Mouse (Mus musculus): ENCODE results near the gene Prss57. TPM values are rescaled to one million over a fixed set of nuclear protein-coding genes. Genes with fewer than 3 reads are reported as not detected.

The Prss57 gene
- polyA plus RNA-seq, 1 experiment from 2014 or later, result 1.4 TPM

Other genes with a start within 250 kb of the Prss57 start
- gene Mier2, start 235.8 kb downstream of the Prss57 start, polyA plus RNA-seq (2016; fragmentation: Nextera tagmentation; extraction: Ambion mirVana), result 20.1 and 20.5 TPM in 2 replicates
- not detected in 2 replicates for gene Theg, start 203.6 kb downstream of the Prss57 start, polyA plus RNA-seq (2016; fragmentation: Nextera tagmentation; extraction: Ambion mirVana)
- gene C2cd4c, start 176.9 kb downstream of the Prss57 start, polyA plus RNA-seq (2016; fragmentation: Nextera tagmentation; extraction: Ambion mirVana), result not detected in 2 replicates
- 1.2 TPM in 2 replicates for gene Shc2, start 153.0 kb downstream of the Prss57 start, polyA plus RNA-seq (2016; fragmentation: Nextera tagmentation; extraction: Ambion mirVana)
- not detected in 2 replicates for gene Odf3l2, start 145.2 kb downstream of the Prss57 start, polyA plus RNA-seq (2016; fragmentation: Nextera tagmentation; extraction: Ambion mirVana)
- 0.32 and 0.54 TPM in 2 replicates for gene Madcam1, start 126.4 kb downstream of the Prss57 start, polyA plus RNA-seq (2016; fragmentation: Nextera tagmentation; extraction: Ambion mirVana)
- gene Tpgs1, start 121.6 kb downstream of the Prss57 start, polyA plus RNA-seq (2016; fragmentation: Nextera tagmentation; extraction: Ambion mirVana), result 30.4 and 34.2 TPM in 2 replicates
- gene Cdc34, start 108.8 kb downstream of the Prss57 start, polyA plus RNA-seq (2016; fragmentation: Nextera tagmentation; extraction: Ambion mirVana), result 188 and 196 TPM in 2 replicates
- gene Gzmm, start 101.9 kb downstream of the Prss57 start, polyA plus RNA-seq (2016; fragmentation: Nextera tagmentation; extraction: Ambion mirVana), result 0.26 and 0.41 TPM in 2 replicates
- 1,008 and 1,045 TPM in 2 replicates for gene Bsg, start 86.5 kb downstream of the Prss57 start, polyA plus RNA-seq (2016; fragmentation: Nextera tagmentation; extraction: Ambion mirVana)
- 0.11 TPM in 1 of 2 replicates, not detected in the other for gene Hcn2, start 74.3 kb downstream of the Prss57 start, polyA plus RNA-seq (2016; fragmentation: Nextera tagmentation; extraction: Ambion mirVana)
- gene Polrmt, start 44.4 kb downstream of the Prss57 start, polyA plus RNA-seq (2016; fragmentation: Nextera tagmentation; extraction: Ambion mirVana), result 28.3 and 30.1 TPM in 2 replicates
- 0.11 and 0.13 TPM in 2 replicates for gene Fgf22, start 35.9 kb downstream of the Prss57 start, polyA plus RNA-seq (2016; fragmentation: Nextera tagmentation; extraction: Ambion mirVana)
- gene Rnf126, start 24.0 kb downstream of the Prss57 start, polyA plus RNA-seq (2016; fragmentation: Nextera tagmentation; extraction: Ambion mirVana), result 79.6 and 80.4 TPM in 2 replicates
- 0.80 and 0.98 TPM in 2 replicates for gene Fstl3, start 13.7 kb downstream of the Prss57 start, polyA plus RNA-seq (2016; fragmentation: Nextera tagmentation; extraction: Ambion mirVana)
- gene Palm, start 2.6 kb upstream of the Prss57 start, polyA plus RNA-seq (2016; fragmentation: Nextera tagmentation; extraction: Ambion mirVana), result 12.4 and 13.2 TPM in 2 replicates
- gene Misp, start 30.0 kb upstream of the Prss57 start, polyA plus RNA-seq (2016; fragmentation: Nextera tagmentation; extraction: Ambion mirVana), result 0.49 and 0.54 TPM in 2 replicates
- gene Ptbp1, start 63.5 kb upstream of the Prss57 start, polyA plus RNA-seq (2016; fragmentation: Nextera tagmentation; extraction: Ambion mirVana), result 207 and 211 TPM in 2 replicates
- 38.4 and 38.6 TPM in 2 replicates for gene Prtn3, start 83.5 kb upstream of the Prss57 start, polyA plus RNA-seq (2016; fragmentation: Nextera tagmentation; extraction: Ambion mirVana)
- gene Plppr3, start 83.7 kb upstream of the Prss57 start, polyA plus RNA-seq (2016; fragmentation: Nextera tagmentation; extraction: Ambion mirVana), result 8.2 and 10.0 TPM in 2 replicates
- gene Elane, start 95.3 kb upstream of the Prss57 start, polyA plus RNA-seq (2016; fragmentation: Nextera tagmentation; extraction: Ambion mirVana), result 12.1 and 15.4 TPM in 2 replicates
- not detected in 2 replicates for gene Cfd, start 99.9 kb upstream of the Prss57 start, polyA plus RNA-seq (2016; fragmentation: Nextera tagmentation; extraction: Ambion mirVana)
- 26.6 and 27.4 TPM in 2 replicates for gene Med16, start 118.0 kb upstream of the Prss57 start, polyA plus RNA-seq (2016; fragmentation: Nextera tagmentation; extraction: Ambion mirVana)
- gene Gm26602, start 119.9 kb upstream of the Prss57 start, polyA plus RNA-seq (2016; fragmentation: Nextera tagmentation; extraction: Ambion mirVana), result 0.98 and 11.0 TPM in 2 replicates
- 0.35 and 0.43 TPM in 2 replicates for gene Kiss1r, start 126.0 kb upstream of the Prss57 start, polyA plus RNA-seq (2016; fragmentation: Nextera tagmentation; extraction: Ambion mirVana)
- gene R3hdm4, start 130.2 kb upstream of the Prss57 start, polyA plus RNA-seq (2016; fragmentation: Nextera tagmentation; extraction: Ambion mirVana), result 67.5 and 74.1 TPM in 2 replicates
- 5.6 and 6.4 TPM in 2 replicates for gene Arid3a, start 136.1 kb upstream of the Prss57 start, polyA plus RNA-seq (2016; fragmentation: Nextera tagmentation; extraction: Ambion mirVana)
- gene Wdr18, start 169.2 kb upstream of the Prss57 start, polyA plus RNA-seq (2016; fragmentation: Nextera tagmentation; extraction: Ambion mirVana), result 99.9 and 114 TPM in 2 replicates
- gene Grin3b, start 179.8 kb upstream of the Prss57 start, polyA plus RNA-seq (2016; fragmentation: Nextera tagmentation; extraction: Ambion mirVana), result 0.14 TPM in 2 replicates
- gene Tmem259, start 193.4 kb upstream of the Prss57 start, polyA plus RNA-seq (2016; fragmentation: Nextera tagmentation; extraction: Ambion mirVana), result 17.2 and 17.5 TPM in 2 replicates
- gene Cnn2, start 197.6 kb upstream of the Prss57 start, polyA plus RNA-seq (2016; fragmentation: Nextera tagmentation; extraction: Ambion mirVana), result 68.2 and 75.4 TPM in 2 replicates
- gene Abca7, start 205.5 kb upstream of the Prss57 start, polyA plus RNA-seq (2016; fragmentation: Nextera tagmentation; extraction: Ambion mirVana), result 10.5 and 12.1 TPM in 2 replicates
- 22.3 and 22.8 TPM in 2 replicates for gene Arhgap45, start 225.7 kb upstream of the Prss57 start, polyA plus RNA-seq (2016; fragmentation: Nextera tagmentation; extraction: Ambion mirVana)
- 142 and 147 TPM in 2 replicates for gene Polr2e, start 248.8 kb upstream of the Prss57 start, polyA plus RNA-seq (2016; fragmentation: Nextera tagmentation; extraction: Ambion mirVana)

All from liver, embryonic 12.5 days (tissue).